Mouse (Mus musculus): Measurements from ENCODE around the gene Slpi. TPM values are rescaled to one million over a fixed set of nuclear protein-coding genes. Genes with fewer than 3 reads are reported as not detected.

Slpi gene
- total RNA-seq (2017) = 7.4 to 25.2 TPM (median 20.6 TPM) in 3 replicates

DNA sequence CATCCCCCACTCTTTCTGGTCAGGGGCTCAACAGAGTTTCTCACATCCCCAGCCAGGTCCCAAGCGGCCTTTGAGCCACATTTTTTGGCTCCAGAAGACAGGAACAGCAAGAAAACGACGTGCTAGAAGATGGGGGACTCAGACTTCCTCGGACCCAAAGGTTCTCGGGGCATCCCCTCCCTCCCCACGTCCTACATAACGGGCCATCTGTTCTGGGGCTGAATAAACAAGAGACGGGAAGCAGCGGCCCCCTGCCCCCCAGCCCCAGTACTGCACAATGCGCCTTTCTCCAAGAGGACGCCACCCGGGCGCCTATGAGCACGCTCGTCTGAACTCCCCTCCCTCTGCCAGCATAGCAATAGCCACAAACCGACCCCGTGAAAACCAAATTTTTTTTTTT is at the start of gene Slpi:
Slpi (minus strand) TSS at position 76 of the 400 bp plus-strand sequence.
- no peak for ATAC-seq (replicated peaks; ENCODE audit: insufficient number of reproducible peaks, low FRiP score, low TSS enrichment, poor library complexity, severe bottlenecking)

DNA sequence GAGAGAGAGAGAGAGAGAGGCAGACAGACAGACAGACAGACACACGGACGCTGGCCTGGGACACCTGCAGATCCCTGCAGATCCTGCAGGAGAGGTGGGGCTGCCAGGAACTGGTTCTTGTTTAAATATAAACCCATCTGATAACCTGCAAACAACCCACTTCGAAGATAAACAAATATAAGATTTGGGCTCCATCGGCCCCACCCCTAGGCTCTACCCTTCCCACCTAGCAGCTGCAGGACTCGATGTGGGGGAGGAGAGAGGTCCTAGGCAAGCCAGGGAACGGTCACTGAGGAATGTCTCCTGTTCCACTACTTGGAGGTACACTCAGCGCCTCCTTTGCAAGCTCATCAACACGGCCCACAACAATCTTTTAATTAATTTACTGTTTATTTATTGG is 49.4 kb upstream of the Slpi start:
- ATAC-seq (replicated peaks; ENCODE audit: insufficient number of reproducible peaks, low FRiP score, low TSS enrichment, poor library complexity, severe bottlenecking) = no peak

DNA sequence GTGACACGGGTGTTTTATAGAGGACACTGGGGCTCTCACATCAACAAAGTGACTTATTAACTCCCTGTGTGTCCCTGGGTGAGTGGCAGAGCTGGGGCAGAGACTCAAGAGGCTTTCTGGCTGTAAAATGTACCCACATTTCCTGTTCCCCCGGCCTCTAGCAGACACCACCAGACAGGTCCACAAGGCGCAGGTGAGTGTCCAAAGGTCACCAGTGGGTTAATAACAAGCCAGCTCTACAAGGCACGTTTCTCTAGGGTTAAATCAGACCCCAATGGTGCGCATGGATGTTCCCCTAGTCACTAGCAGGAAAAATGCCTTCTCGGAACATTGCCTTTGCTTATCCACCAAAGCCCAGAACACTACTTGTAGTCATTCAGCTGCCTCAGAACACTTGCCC is 48.8 kb upstream of the Slpi start:
- no peak for ATAC-seq (replicated peaks; ENCODE audit: insufficient number of reproducible peaks, low FRiP score, low TSS enrichment, poor library complexity, severe bottlenecking)

DNA sequence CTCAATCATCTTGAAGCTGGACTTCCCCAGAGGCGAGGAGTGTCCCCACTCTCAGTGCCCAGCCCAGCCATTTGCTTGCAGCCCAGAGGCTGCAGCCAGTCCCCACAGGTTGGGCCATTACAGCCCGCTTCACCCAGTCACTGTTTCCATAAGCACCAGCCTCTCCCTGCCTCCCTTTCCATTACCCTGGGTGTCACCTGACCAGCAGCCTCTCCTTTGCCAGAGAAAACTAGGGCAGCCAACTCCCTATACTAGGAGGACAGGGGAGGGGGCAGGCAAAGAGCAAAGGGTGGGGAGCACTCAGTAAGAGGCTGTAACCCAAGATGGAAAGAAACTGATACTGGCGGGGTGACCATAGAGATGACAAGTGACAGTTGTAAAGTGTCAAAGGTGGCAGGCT is 48.1 kb upstream of the Slpi start:
- ATAC-seq (replicated peaks; ENCODE audit: insufficient number of reproducible peaks, low FRiP score, low TSS enrichment, poor library complexity, severe bottlenecking) = no peak

DNA sequence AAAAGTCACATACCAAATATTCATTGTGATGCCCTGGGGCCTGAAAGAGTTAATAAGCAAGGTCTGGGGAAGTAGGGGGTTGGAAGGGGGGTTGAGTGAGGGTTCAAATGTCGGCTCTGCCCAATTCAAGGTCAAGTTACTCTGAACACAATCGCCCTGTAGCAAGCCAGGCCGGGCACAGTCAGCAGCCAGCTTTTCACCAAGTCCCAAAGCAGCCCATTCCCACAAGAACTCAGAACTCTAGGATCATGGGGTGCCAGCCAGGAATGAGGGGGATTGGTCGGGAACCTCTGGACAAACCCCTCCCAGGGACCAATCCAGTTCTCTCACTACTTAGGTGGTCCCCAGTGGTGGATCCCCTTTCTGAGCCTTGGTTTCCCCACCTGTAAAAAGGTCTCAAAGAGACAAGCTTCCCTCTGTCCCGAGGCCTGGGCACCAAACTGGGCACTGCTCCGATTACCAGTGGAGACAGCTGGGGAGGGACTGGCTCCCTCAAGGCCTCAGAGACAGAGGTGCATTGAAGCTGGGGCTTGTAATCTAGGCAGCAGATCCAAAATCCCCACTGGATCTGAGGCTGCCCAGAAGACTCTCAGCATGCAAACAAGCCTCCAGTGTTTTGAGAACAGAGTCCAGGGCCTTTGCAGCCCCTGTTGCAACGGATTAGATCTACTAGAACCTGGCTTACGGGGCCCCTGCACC is 47.5 kb upstream of the Slpi start:
- ATAC-seq (replicated peaks; ENCODE audit: insufficient number of reproducible peaks, low FRiP score, low TSS enrichment, poor library complexity, severe bottlenecking) = no peak

DNA sequence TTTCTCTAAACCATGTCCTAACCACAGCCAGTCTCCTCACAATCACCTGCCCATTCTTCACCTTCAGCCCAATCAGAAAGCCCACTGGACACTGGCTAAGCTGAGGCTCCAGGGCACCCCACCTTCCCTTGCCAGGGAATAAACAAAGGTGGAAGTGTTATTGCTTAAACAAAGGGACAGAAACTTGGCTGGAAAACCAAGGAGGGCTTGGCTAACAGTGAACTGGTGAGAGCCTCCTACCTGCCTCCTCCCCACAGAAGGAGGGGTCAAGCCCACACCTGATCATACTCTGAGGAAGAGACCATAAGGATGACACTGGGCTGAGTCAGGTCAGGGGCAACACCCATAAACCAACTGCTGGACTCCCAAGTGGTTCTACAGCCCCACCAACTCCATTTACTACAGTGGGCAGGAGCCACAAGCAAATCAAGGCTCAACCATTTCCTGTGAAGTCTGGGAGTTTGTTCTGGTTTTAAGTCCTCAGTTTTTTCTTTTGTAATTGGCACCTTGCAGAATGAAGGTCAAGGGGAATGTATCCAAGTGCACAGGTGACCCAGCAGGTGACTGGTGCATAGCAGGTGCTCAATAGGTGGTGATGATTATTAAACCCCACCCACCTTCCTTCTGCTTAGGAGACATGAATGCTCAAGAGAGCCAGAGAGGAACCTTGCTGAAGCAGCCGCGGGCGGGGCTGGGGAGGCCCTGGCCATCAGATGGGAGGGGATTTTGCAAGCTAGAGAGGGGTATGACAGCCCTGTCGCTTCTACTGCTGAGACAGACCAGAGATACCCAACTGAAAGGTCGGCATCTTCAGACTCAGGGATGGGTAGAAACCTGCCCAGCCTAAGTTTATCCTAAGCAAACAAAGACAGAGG is 46.6 kb upstream of the Slpi start:
- ATAC-seq (replicated peaks; ENCODE audit: insufficient number of reproducible peaks, low FRiP score, low TSS enrichment, poor library complexity, severe bottlenecking) = no peak

DNA sequence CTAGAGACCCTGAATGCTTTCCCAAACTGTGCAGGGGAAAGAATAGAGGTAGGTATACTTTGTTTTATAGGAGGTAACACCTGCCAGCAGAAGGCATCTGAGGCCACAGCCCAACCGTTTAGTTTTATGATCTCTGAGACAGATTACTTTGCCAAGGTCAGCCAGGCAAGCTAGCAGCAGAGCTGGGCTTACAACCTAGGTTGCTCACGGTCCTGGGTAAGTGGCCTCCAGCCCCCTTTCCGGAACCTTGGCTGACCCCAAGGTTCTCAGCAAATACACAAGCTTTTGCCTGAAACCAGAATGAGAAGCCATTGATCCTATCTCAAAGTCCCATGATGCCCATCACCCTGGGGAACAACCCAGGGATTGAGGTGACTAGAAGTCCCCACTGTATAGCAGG is 45.8 kb upstream of the Slpi start:
- ATAC-seq (replicated peaks; ENCODE audit: insufficient number of reproducible peaks, low FRiP score, low TSS enrichment, poor library complexity, severe bottlenecking) = no peak

DNA sequence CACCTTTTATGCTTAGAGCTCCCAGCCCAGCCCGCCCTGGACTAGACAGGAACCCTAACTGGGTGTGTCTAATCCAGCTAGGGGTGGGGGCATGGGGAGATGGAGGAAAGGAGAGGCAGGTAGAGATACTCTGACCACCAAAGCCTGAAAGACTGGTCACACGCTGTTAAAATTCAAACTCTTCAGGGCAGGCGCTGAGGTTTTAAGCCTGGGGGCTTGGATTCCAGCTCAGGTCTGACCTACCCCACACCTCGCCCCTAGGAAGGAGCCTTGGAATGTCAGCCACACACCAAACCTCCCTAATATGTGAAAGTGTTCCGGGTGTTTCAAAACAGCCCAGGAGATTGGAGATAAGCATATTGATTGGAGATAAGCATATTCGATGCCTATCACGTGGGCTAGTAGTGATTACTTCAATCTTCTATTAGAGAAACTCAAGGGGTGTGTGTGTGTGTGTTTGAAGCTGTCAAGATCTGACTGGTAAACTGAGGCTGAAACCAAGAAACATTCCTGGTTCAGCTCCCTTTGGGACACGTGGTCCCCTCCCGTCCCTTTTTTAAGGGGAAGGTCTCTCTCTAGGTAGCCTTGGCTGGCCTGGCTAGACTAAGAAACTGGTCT is 44.5 kb upstream of the Slpi start:
- no peak for ATAC-seq (replicated peaks; ENCODE audit: insufficient number of reproducible peaks, low FRiP score, low TSS enrichment, poor library complexity, severe bottlenecking)

DNA sequence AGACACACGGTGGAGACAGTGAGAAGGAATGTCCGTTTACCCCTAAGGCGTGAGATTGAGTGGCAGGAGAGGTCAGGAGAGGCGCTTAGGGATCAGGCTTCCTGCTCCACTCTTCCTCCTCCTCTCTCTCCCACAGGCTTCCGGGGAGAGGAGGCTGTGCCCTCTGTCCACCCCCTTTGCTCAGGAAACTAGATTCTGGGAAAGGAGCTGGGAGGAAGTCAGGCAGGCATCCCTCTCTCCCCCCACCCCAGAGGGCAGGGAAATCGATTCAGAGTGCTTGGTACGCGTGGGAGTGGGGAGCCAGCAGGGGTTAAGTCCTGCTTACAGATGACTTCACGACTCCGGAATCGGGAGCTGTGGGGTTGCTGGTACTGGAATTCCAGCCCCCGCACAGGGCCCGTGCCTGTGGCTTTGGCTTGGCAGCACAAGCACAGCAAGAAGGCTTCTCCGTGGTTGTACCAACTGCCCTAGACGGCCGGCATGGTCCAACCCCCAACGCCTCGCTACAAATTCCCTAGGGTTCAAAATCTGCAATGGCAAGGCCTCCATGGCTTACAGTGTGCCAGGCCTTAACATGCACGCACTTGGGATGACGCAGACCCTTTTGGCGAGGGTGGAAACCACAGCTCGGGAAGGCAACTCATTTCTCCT is 43.8 kb upstream of the Slpi start:
- no peak for ATAC-seq (replicated peaks; ENCODE audit: insufficient number of reproducible peaks, low FRiP score, low TSS enrichment, poor library complexity, severe bottlenecking)

DNA sequence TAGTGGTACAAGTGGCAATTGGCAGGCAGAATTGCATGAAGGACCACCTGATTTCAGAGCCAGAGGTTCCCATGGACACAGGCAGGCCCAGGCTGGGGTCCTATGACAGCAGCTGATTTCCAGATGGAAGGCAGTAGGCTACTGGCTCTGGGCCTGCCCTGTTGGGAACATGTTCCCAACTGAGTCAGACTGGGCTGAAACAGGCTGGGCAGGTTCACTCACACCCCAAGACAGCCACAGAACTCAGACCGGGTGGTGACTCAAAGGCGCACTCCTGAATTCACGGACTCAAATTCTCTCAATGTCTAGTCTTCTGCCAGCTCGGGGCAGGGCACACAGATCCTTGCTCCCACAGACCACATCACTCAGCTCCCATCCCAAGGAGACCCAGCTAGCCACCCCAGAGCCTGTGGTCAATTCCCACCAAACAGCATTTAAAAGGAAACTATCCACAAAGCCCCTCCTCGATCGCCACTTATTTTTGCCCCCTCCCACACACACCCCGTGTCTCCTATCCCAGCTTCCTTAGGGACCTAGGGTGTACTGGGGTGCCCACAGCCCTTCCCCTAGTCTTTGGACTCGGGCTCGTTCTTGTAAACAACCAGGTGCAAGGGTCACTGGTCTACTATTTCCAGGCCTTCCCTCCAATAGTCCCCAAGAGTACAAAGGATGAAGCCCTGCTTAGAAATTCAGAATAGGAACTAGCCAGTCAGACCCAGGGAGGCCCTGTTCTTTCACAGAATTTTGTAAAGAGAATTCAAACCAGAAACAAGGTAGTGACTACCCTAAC is 43.0 kb upstream of the Slpi start:
- ATAC-seq (replicated peaks; ENCODE audit: insufficient number of reproducible peaks, low FRiP score, low TSS enrichment, poor library complexity, severe bottlenecking) = no peak

DNA sequence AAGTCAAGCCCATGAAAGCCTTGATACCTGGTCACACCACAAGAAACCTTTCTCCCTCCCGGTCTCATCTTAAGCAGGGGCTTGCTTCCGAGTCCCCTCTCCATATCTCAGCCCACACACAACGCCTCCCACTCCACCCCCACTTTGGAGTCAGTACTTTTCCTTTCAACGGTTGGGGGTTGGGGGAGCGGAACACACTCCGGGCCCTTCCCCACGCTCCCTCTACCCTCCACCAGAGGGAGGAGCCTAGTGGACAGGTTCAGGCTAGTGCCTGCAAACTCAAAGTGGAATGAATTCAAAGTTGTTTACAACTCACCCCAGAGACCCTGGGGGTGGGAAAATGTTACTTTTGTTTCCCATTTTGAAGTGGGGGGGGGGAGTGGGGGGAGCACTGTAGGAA is 41.8 kb upstream of the Slpi start:
- no peak for ATAC-seq (replicated peaks; ENCODE audit: insufficient number of reproducible peaks, low FRiP score, low TSS enrichment, poor library complexity, severe bottlenecking)

DNA sequence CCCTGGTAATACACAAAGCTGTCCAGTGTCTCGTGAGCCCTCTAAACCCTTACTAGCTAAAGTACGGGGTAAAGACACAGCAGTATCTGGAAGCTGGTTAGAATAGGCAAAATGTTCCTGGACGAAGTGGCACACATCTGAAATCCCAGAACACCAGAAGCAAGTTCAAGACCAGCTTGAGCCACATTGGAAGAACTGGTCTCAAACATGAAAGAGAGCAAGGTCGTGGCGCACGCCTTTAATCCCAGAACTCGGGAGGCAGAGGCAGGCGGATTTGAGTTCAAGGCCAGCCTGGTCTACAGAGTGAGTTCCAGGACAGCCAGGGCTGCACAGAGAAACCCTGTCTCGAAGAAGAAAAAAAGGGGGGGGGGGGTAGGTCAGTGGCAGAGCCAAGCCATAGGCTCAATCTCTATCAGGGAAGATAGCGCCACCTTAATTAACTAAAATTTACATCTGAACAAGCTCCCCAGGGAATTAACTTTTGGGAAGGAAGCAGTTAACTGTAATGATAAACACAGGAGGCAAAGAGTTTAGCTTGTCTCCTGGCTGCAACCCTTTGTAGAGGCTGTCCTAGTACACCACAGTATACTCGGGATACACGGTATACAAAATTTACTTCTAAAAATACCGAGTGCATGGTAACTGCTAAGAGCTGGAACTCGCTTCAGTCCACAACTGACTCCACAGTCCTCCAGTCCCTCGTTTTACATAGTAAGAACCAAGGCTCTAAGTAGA is 41.2 kb upstream of the Slpi start:
- no peak for ATAC-seq (replicated peaks; ENCODE audit: insufficient number of reproducible peaks, low FRiP score, low TSS enrichment, poor library complexity, severe bottlenecking)

DNA sequence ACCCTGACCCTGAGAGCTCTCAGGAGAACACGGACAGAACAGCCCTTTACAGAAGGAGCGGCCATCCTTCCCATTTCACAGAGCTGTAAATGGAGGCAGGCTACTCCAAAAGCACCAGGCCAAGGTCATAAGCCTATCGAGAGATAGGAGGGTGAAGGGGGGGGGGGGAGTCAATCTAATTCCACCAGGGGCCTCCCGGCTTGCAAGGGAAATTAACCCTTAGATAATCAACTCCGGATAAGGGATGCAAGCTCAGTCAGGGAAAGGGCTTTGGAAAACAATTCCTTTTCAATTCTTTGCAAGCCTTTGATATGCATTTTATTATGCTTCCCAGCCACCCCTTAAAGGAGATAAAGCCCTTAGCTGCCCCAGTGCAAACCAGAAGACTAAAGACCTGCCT is 39.6 kb upstream of the Slpi start:
- no peak for ATAC-seq (replicated peaks; ENCODE audit: insufficient number of reproducible peaks, low FRiP score, low TSS enrichment, poor library complexity, severe bottlenecking)

DNA sequence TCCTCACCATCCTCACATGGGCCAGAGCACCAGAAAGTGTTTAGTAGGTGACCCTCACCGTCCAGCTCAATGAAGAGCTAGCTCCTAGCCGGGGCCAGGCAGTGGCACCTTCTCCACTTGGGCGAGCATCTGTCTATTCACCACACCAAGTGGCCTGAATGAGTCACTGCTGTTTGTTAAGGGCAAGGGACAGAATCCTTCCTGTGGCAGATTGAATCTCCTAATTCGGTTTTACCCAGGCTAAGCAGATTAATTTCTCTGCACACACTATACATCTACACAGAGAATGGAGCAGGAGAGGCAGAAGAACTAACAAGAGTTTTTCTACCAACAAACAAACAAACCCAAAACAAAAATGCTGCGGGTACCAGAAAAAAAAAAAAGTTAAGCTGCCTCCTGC is 38.1 kb upstream of the Slpi start:
- ATAC-seq (replicated peaks; ENCODE audit: insufficient number of reproducible peaks, low FRiP score, low TSS enrichment, poor library complexity, severe bottlenecking) = no peak

DNA sequence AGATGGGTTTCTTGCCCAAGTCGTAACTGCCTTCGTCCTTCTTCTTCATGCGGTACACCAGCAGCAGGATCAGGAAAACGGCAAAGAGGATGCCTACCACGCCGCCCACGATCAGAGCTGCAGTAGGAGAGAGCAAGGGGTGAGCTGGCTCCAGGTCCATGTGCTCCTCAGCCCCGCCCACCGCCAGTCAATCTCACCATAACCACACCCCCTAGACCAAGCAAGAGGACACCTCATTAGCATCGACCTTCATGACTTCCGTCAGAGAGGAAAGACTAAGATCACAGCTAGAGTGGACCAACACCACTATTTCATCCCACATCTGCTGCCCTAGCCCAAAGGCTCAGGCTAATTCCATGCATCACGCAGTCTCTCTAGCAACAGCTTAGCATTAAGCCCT is 37.2 kb upstream of the Slpi start:
- ATAC-seq (replicated peaks; ENCODE audit: insufficient number of reproducible peaks, low FRiP score, low TSS enrichment, poor library complexity, severe bottlenecking) = no peak

DNA sequence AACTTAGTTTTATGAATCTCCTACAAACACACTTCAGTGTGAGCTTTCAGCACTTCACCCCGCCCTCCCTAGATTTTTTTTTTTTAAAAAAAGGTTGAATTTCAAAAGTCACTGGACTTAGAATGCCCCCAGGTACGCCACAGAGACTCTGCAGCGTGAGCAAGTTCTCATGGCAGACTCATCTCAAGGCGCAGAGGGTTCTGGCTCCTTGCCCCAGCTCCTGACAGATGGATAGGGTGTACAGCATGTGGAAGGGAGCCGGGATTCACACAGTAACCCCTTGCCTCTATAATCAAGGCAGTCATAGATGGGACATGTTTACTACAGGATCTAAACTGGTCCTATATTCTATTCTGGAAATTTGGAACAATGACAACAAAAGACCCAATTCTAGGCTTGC is 36.5 kb upstream of the Slpi start:
- no peak for ATAC-seq (replicated peaks; ENCODE audit: insufficient number of reproducible peaks, low FRiP score, low TSS enrichment, poor library complexity, severe bottlenecking)

DNA sequence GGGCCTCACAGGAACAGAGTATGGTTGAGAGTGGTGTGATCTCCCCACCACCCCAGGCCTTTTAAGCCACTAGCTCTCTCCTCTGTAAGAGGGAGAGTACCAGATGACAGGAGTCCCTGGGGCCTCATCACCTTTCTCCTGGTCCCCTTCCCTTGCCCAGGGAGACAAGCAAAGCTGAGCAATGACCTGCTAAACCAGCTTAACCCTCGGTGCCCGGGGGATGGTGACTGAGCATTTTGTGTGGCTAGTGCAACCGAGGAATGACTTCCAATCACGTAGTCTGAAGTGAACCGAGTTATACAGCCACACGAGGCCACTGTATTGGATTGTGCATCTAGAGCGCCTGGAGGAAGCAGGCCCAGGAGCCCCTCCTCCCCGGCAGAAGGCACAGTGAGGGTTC is 35.5 kb upstream of the Slpi start:
- no peak for ATAC-seq (replicated peaks; ENCODE audit: insufficient number of reproducible peaks, low FRiP score, low TSS enrichment, poor library complexity, severe bottlenecking)

DNA sequence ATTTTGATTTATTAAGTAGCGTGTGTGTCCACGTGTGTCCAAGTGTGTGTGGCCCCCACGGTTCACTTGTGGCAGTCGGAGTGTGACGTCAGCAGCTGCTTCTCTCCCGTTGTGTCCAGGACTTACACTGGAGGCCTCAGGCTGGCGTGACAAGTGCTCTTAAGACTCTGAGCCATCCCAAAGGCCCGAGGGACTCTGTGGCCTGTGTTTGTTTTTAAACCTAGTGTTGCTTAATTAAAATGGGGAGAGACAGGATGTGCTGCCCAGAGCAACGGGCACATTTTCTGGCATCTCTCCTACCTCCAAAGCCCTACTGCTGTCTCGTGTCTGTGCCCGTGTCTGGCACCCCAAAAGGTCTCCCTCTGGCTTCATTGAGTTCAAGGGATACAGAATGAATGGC is 34.6 kb upstream of the Slpi start:
- no peak for ATAC-seq (replicated peaks; ENCODE audit: insufficient number of reproducible peaks, low FRiP score, low TSS enrichment, poor library complexity, severe bottlenecking)
